Mouse (Mus musculus): Measurements from ENCODE around the gene 1700042G07Rik. TPM values are rescaled to one million over a fixed set of nuclear protein-coding genes. Genes with fewer than 3 reads are reported as not detected.
"Not testable (repeated sequence)": the region's sequence is repeated elsewhere in the genome, so short reads cannot be mapped to it uniquely, and the experiment has no call there.

1700042G07Rik gene
- polyA plus RNA-seq, 1 experiment from 2014 or later: not detected

DNA sequence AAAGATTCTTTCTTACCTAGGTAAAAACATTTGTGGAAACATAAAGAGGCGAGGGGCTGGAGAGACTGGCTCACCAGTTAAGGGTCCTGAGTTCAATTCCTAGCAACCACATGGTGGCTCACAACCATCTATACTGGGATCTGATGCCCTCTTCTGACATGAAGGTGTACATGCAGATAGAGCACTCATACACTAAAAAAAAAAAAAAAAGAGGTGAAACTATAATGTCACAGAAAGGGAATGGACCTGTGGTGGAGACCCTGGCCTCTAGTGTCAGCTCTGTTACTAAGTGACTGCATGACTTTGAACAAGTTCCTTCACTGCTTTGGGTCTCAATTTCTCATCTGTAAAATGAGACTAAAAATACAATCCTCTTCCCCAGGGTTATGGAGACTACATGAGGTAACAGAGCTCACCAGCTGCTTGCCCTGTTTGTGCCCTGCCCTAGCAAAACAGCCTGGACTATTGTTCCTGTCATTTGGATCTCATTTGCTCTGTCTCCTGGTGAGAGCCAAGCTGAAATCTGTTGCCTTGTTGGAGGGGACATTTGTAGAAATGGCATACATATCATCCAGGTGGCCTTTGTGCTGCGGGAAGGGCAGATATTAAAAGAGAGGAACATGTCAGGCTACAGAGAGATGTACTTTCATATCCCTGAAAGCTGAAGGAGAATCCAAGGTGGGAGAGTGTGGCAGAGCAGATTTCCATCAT is 42.9 kb downstream of the 1700042G07Rik start:
- H3K4me2 ChIP-seq: no peak overlapping the region

DNA sequence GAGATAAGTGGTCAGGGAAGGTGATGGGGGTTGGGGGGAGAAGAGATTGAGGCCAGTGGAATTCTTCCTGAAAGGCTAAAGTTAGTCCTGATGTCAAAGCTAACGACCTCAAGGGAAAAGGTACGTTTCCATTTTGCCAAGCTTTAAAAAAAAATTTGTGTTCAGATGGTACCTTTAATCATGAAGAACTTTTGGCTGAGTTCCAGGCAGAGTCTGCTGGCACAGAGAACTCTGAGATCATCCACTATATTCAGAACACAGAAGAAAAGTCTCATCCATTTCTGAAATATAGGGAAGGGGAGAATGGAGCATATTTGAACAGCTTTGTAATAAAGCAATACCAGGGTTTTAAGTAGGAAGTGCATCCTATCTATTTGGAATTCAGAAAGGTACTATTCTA is 43.9 kb downstream of the 1700042G07Rik start:
- H3K4me2 ChIP-seq: no peak overlapping the region
- ATAC-seq (replicated peaks; ENCODE audit: low FRiP score): no peak
- 44% methylated on average over 2 of the region's 2 CpGs for WGBS
- no peak overlapping the region for H3K27ac ChIP-seq (ENCODE audit: low read depth, low read length)
- no peaks in the 10 kb centered on the region for H3K9me3 ChIP-seq (ENCODE audit: control insufficient read depth, low read length)
- no peaks in the 10 kb centered on the region for H3K36me3 ChIP-seq (ENCODE audit: control insufficient read depth, insufficient read depth, low read length)
- H3K4me1 ChIP-seq (replicated peaks; ENCODE audit: control insufficient read depth, insufficient read depth, low read length): peaks cover 3% of the 10 kb centered on the region; the same call in 1 of the 2 replicates
- no peak overlapping the region for H3K4me3 ChIP-seq (ENCODE audit: low read depth, low read length)
- no peak for DNase-seq (ENCODE audit: low spot score)
- no peak overlapping the region for H3K9ac ChIP-seq (ENCODE audit: low read depth, low read length)
- H3K27me3 ChIP-seq (replicated peaks; ENCODE audit: control insufficient read depth, insufficient read depth, low read length): no peaks in the 10 kb centered on the region

More for the DNA sequence above, 42.9 kb downstream of the 1700042G07Rik start:
- 84% methylated on average over 2 of the region's 2 CpGs for WGBS
- Histone ChIP-seq H3K27me3 (replicated peaks; ENCODE audit: control insufficient read depth, insufficient read depth, low read length) (no peaks in the 10 kb centered on the region), H3K9ac (ENCODE audit: low read depth, low read length) (no peak overlapping the region), H3K27ac (ENCODE audit: low read depth, low read length) (no peak overlapping the region), H3K9me3 (ENCODE audit: control insufficient read depth, low read length) (no peaks in the 10 kb centered on the region), H3K4me3 (ENCODE audit: low read depth, low read length) (no peak overlapping the region), H3K36me3 (ENCODE audit: control insufficient read depth, insufficient read depth, low read length) (no peaks in the 10 kb centered on the region), H3K4me1 (replicated peaks; ENCODE audit: control insufficient read depth, insufficient read depth, low read length) (peaks cover 3% of the 10 kb centered on the region; the same call in 1 of the 2 replicates)
- ATAC-seq (replicated peaks; ENCODE audit: low FRiP score): no peak
- DNase-seq (ENCODE audit: low spot score): no peak

DNA sequence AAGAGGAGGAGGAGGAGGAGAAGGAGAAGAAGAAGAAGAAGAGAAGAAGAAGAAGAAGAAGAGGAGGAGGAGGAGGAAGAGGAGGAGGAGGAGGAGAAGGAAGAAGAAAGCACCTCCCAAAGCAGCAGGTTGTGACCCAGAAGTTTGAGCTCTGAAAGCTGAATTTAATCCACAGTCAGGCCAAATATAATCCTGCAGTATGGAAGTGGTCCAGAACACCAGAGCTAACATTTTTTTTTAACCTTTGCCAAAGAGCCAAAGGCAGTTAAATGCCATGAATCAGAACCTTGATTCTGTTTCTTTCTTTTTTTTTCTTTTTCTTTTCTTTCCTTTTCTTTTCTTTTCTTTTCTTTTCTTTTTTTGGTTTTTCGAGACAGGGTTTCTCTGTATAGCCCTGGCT is 44.5 kb downstream of the 1700042G07Rik start:
- not testable (repeated sequence) for DNase-seq (ENCODE audit: low spot score); H3K4me3 ChIP-seq (ENCODE audit: low read depth, low read length); H3K36me3 ChIP-seq (ENCODE audit: control insufficient read depth, insufficient read depth, low read length); H3K27me3 ChIP-seq (replicated peaks; ENCODE audit: control insufficient read depth, insufficient read depth, low read length); H3K9me3 ChIP-seq (ENCODE audit: control insufficient read depth, low read length); H3K27ac ChIP-seq (ENCODE audit: low read depth, low read length); H3K9ac ChIP-seq (ENCODE audit: low read depth, low read length); ATAC-seq (replicated peaks; ENCODE audit: low FRiP score); H3K4me2 ChIP-seq; H3K4me1 ChIP-seq (replicated peaks; ENCODE audit: control insufficient read depth, insufficient read depth, low read length)
- 94% methylated on average over 1 of the region's 1 CpGs for WGBS

- ATAC-seq (replicated peaks; ENCODE audit: low FRiP score): no peak
- WGBS: 86% methylated on average over 1 of the region's 1 CpGs
- no peak overlapping the region for H3K27ac ChIP-seq (ENCODE audit: low read depth, low read length)
Observed at GRCm38 (mm10) chr4:116219056-116219455, 45.9 kb downstream of the 1700042G07Rik start.

GRCm38 (mm10) chr4:116220071-116220650 is 47.0 kb downstream of the 1700042G07Rik start:
- peak overlapping the region; percentile 75 for H3K4me2 ChIP-seq
- H3K4me3 ChIP-seq (ENCODE audit: low read depth, low read length): peak overlapping the region; percentile 81
- peak overlapping the region; percentile 94 for H3K27ac ChIP-seq (ENCODE audit: low read depth, low read length)
- H3K9me3 ChIP-seq (ENCODE audit: control insufficient read depth, low read length): no peaks in the 10 kb centered on the region
- no peak for ATAC-seq (replicated peaks; ENCODE audit: low FRiP score)
- H3K27me3 ChIP-seq (replicated peaks; ENCODE audit: control insufficient read depth, insufficient read depth, low read length): no peaks in the 10 kb centered on the region
- WGBS: 26% methylated on average over 6 of the region's 6 CpGs
- H3K4me1 ChIP-seq (replicated peaks; ENCODE audit: control insufficient read depth, insufficient read depth, low read length): peaks cover 3% of the 10 kb centered on the region; the same call in 1 of the 2 replicates
- no peak for DNase-seq (ENCODE audit: low spot score)
- no peaks in the 10 kb centered on the region for H3K36me3 ChIP-seq (ENCODE audit: control insufficient read depth, insufficient read depth, low read length)
- peak overlapping the region; percentile 88 for H3K9ac ChIP-seq (ENCODE audit: low read depth, low read length)

More at GRCm38 (mm10) chr4:116219056-116219455, 45.9 kb downstream of the 1700042G07Rik start:
- no peak overlapping the region for H3K4me3 ChIP-seq (ENCODE audit: low read depth, low read length)
- no peak for DNase-seq (ENCODE audit: low spot score)
- H3K9ac ChIP-seq (ENCODE audit: low read depth, low read length): no peak overlapping the region
- H3K9me3 ChIP-seq (ENCODE audit: control insufficient read depth, low read length): no peaks in the 10 kb centered on the region
- H3K36me3 ChIP-seq (ENCODE audit: control insufficient read depth, insufficient read depth, low read length): no peaks in the 10 kb centered on the region
- no peak overlapping the region for H3K4me2 ChIP-seq
- no peaks in the 10 kb centered on the region for H3K27me3 ChIP-seq (replicated peaks; ENCODE audit: control insufficient read depth, insufficient read depth, low read length)
- H3K4me1 ChIP-seq (replicated peaks; ENCODE audit: control insufficient read depth, insufficient read depth, low read length): peaks cover 3% of the 10 kb centered on the region; the same call in 1 of the 2 replicates

DNA sequence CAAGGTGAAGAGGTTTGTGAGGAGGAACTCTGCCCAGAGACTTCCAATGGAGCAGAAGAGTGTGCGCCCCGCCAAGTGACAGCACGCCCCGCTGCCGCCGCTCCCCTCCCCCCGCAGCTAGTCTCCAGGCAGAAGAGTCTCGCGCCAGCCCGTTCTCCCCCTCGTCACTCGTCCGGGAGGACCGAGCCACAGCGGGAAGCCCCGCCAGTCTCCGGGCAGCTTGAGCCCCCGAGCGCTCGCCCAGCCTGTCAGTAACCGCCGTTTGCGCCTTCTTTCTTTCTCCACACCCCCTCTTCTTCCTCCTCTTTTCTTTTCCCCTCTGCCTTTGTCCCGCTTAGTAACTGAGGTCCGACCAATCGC is 47.6 kb downstream of the 1700042G07Rik start:
- peak overlapping the region; percentile 81 for H3K4me3 ChIP-seq (ENCODE audit: low read depth, low read length)
- no peaks in the 10 kb centered on the region for H3K9me3 ChIP-seq (ENCODE audit: control insufficient read depth, low read length)
- peaks cover 3% of the 10 kb centered on the region; the same call in 1 of the 2 replicates for H3K4me1 ChIP-seq (replicated peaks; ENCODE audit: control insufficient read depth, insufficient read depth, low read length)
- under 1% methylated on average over 26 of the region's 26 CpGs for WGBS
- H3K27ac ChIP-seq (ENCODE audit: low read depth, low read length): peak overlapping the region; percentile 94
- DNase-seq (ENCODE audit: low spot score): no peak
- peak overlapping the region; percentile 75 for H3K4me2 ChIP-seq
- H3K36me3 ChIP-seq (ENCODE audit: control insufficient read depth, insufficient read depth, low read length): no peaks in the 10 kb centered on the region
- H3K27me3 ChIP-seq (replicated peaks; ENCODE audit: control insufficient read depth, insufficient read depth, low read length): no peaks in the 10 kb centered on the region
- H3K9ac ChIP-seq (ENCODE audit: low read depth, low read length): peak overlapping the region; percentile 88
- peak; percentile 67 for ATAC-seq (replicated peaks; ENCODE audit: low FRiP score)

- DNase-seq (ENCODE audit: low spot score) (peak; percentile 96), ATAC-seq (replicated peaks; ENCODE audit: low FRiP score) (peak; percentile 100)
- WGBS: under 1% methylated on average over 53 of the region's 53 CpGs
- no peaks in the 10 kb centered on the region for H3K27me3 ChIP-seq (replicated peaks; ENCODE audit: control insufficient read depth, insufficient read depth, low read length)
- peak within 1 kb of the TSS; percentile 91 for H3K4me2 ChIP-seq
- H3K36me3 ChIP-seq (ENCODE audit: control insufficient read depth, insufficient read depth, low read length): no peaks in the 10 kb centered on the region
- peak within 1 kb of the TSS; percentile 81 for H3K4me3 ChIP-seq (ENCODE audit: low read depth, low read length)
- H3K27ac ChIP-seq (ENCODE audit: low read depth, low read length): peak within 1 kb of the TSS; percentile 94
- H3K9ac ChIP-seq (ENCODE audit: low read depth, low read length): peak within 1 kb of the TSS; percentile 88
- no peaks in the 10 kb centered on the region for H3K9me3 ChIP-seq (ENCODE audit: control insufficient read depth, low read length)
- peaks cover 3% of the 10 kb centered on the region; the same call in 1 of the 2 replicates for H3K4me1 ChIP-seq (replicated peaks; ENCODE audit: control insufficient read depth, insufficient read depth, low read length)
Observed at GRCm38 (mm10) chr4:116221140-116221851, 48.1 kb downstream of the 1700042G07Rik start, which contains the start of gene Pik3r3. TSS of gene Pik3r3 (plus strand) at chr4:116221618.

GRCm38 (mm10) chr4:116221996-116222842 is 49.0 kb downstream of the 1700042G07Rik start:
- peak overlapping the region; percentile 94 for H3K27ac ChIP-seq (ENCODE audit: low read depth, low read length)
- no peaks in the 10 kb centered on the region for H3K36me3 ChIP-seq (ENCODE audit: control insufficient read depth, insufficient read depth, low read length)
- peak; percentile 38 for DNase-seq (ENCODE audit: low spot score)
- no peak for ATAC-seq (replicated peaks; ENCODE audit: low FRiP score)
- no peaks in the 10 kb centered on the region for H3K9me3 ChIP-seq (ENCODE audit: control insufficient read depth, low read length)
- peaks cover 3% of the 10 kb centered on the region; the same call in 1 of the 2 replicates for H3K4me1 ChIP-seq (replicated peaks; ENCODE audit: control insufficient read depth, insufficient read depth, low read length)
- H3K9ac ChIP-seq (ENCODE audit: low read depth, low read length): peak overlapping the region; percentile 88
- no peaks in the 10 kb centered on the region for H3K27me3 ChIP-seq (replicated peaks; ENCODE audit: control insufficient read depth, insufficient read depth, low read length)
- H3K4me2 ChIP-seq: peak overlapping the region; percentile 91
- WGBS: under 1% methylated on average over 23 of the region's 23 CpGs
- H3K4me3 ChIP-seq (ENCODE audit: low read depth, low read length): peak overlapping the region; percentile 81

Measured in liver, embryonic 11.5 days (tissue).